Comparison of ENCODE assay signal across 8 mouse cellular contexts in genomic region chrX:53052652-53053500, GRCm38 (mm10).
DNase-seq lines count a peak whose midpoint lies in the region; ATAC-seq and TF ChIP-seq lines count a peak whose summit lies in the region.

No protein-coding gene starts in this region.

- H3K9ac ChIP-seq in kidney, embryonic 16.5 days (replicated peaks; ENCODE audit: low read length) = peak overlapping the region; percentile 51; the same call in 1 of the 2 replicates
- no peak overlapping the region for H3K9ac ChIP-seq in liver, embryonic 16.5 days (ENCODE audit: low read depth, low read length)
- no peak overlapping the region for H3K9ac ChIP-seq in stomach, postnatal 0 days (ENCODE audit: low read length)

- H3K4me2 ChIP-seq in kidney, embryonic 16.5 days (replicated peaks; ENCODE audit: low read depth, low read length) = peak overlapping the region; percentile 44
- H3K4me2 ChIP-seq in liver, embryonic 16.5 days (ENCODE audit: low read depth, low read length) = peak overlapping the region; percentile 27; the same call in 1 of the 2 replicates
- H3K4me2 ChIP-seq in stomach, postnatal 0 days (replicated peaks; ENCODE audit: low read depth) = no peak overlapping the region; the same call in 1 of the 2 replicates

- no peak; the same call in 1 of the 2 replicates for TF ChIP-seq CTCF in stomach, postnatal 0 days (IDR thresholded peaks at IDR 0.05; ENCODE audit: low read depth)

- DNase-seq in kidney, adult 8-10 months = no peak
- peak; percentile 31 to 42 for DNase-seq in adrenal gland, postnatal 4 days (ENCODE audit: low spot score in 2 of 2)
- peak; percentile 32 to 63 for DNase-seq in heart, postnatal 14 days
- DNase-seq in stomach, postnatal 0 days (ENCODE audit: low spot score) = peak; percentile 45
- DNase-seq in left cerebral cortex, adult 8-10 months (ENCODE audit: low spot score in 2 of 2) = no peak
- no peak for DNase-seq in gastrocnemius, postnatal 36 days

- peak; percentile 59 for ATAC-seq in kidney, embryonic 16.5 days (ENCODE audit: low FRiP score, low TSS enrichment)
- ATAC-seq in liver, embryonic 16.5 days (ENCODE audit: low read depth) = peak; percentile 17; the same call in 1 of the 2 replicates
- peak; percentile 47; the same call in 1 of the 2 replicates for ATAC-seq in stomach, postnatal 0 days (ENCODE audit: low FRiP score, low TSS enrichment)

- peak overlapping the region; percentile 73 for H3K27ac ChIP-seq in kidney, embryonic 16.5 days (ENCODE audit: low read length)
- H3K27ac ChIP-seq in liver, embryonic 16.5 days (ENCODE audit: low read length) = no peak overlapping the region
- no peak overlapping the region for H3K27ac ChIP-seq in stomach, postnatal 0 days (replicated peaks)

- 11% methylated on average over 13 of the region's 13 CpGs for WGBS in kidney, embryonic 16.5 days
- WGBS in liver, embryonic 16.5 days (ENCODE audit: insufficient replicate concordance) = 24% methylated on average over 13 of the region's 13 CpGs
- 22% methylated on average over 13 of the region's 13 CpGs for WGBS in stomach, postnatal 0 days

- H3K9me3 ChIP-seq in kidney, embryonic 16.5 days (ENCODE audit: low read length) = no peaks in the 10 kb centered on the region
- H3K9me3 ChIP-seq in liver, embryonic 16.5 days (replicated peaks; ENCODE audit: control insufficient read depth, low read length) = no peaks in the 10 kb centered on the region
- H3K9me3 ChIP-seq in stomach, postnatal 0 days (ENCODE audit: control insufficient read depth, low read length) = no peaks in the 10 kb centered on the region

- intact Hi-C loops in heart, postnatal 14 days (cut with DNase I) = no loop called here
- intact Hi-C loops in gastrocnemius, postnatal 36 days (cut with DNase I) = no loop called here

- TF ChIP-seq EP300 in stomach, postnatal 0 days (optimal IDR thresholded peaks at IDR 0.05) = no peak

- H3K27me3 ChIP-seq in kidney, embryonic 16.5 days (ENCODE audit: insufficient read depth, low read length) = no peaks in the 10 kb centered on the region
- H3K27me3 ChIP-seq in liver, embryonic 16.5 days (ENCODE audit: control insufficient read depth, insufficient read depth, low read depth, low read length) = peaks cover 5% of the 10 kb centered on the region
- H3K27me3 ChIP-seq in stomach, postnatal 0 days (ENCODE audit: control insufficient read depth, insufficient read depth, low read length) = no peaks in the 10 kb centered on the region

- peaks cover 33% of the 10 kb centered on the region; the same call in 1 of the 2 replicates for H3K4me1 ChIP-seq in kidney, embryonic 16.5 days (ENCODE audit: insufficient read depth, low read length)
- no peaks in the 10 kb centered on the region; the same call in 1 of the 2 replicates for H3K4me1 ChIP-seq in liver, embryonic 16.5 days (ENCODE audit: control insufficient read depth, low read depth, low read length)
- H3K4me1 ChIP-seq in stomach, postnatal 0 days (replicated peaks; ENCODE audit: control insufficient read depth, insufficient read depth) = no peaks in the 10 kb centered on the region

- H3K4me3 ChIP-seq in kidney, embryonic 16.5 days (ENCODE audit: low read length) = peak overlapping the region; percentile 15
- no peak overlapping the region for H3K4me3 ChIP-seq in liver, embryonic 16.5 days (ENCODE audit: low read depth, low read length)
- no peak overlapping the region for H3K4me3 ChIP-seq in stomach, postnatal 0 days (ENCODE audit: low read depth, low read length)

- H3K36me3 ChIP-seq in kidney, embryonic 16.5 days (ENCODE audit: insufficient read depth, low read length) = no peaks in the 10 kb centered on the region
- no peaks in the 10 kb centered on the region for H3K36me3 ChIP-seq in liver, embryonic 16.5 days (ENCODE audit: control insufficient read depth, insufficient read depth)
- no peaks in the 10 kb centered on the region for H3K36me3 ChIP-seq in stomach, postnatal 0 days (ENCODE audit: control insufficient read depth, insufficient read depth, low read length)

Comparison
In these comparisons a context has a peak if more than half of its experiments do, and no peak if none do; other contexts are left out.
1. DNase-seq: peak in adrenal gland, postnatal 4 days (2 of 2), heart, postnatal 14 days (2 of 2) and stomach, postnatal 0 days (single experiment); none in kidney, adult 8-10 months (0 of 2), left cerebral cortex, adult 8-10 months (0 of 2) and gastrocnemius, postnatal 36 days (0 of 2).
2. Peak in every context shown above with its lines, with median percentiles within 50 percentile points of each other: ATAC-seq.